Mouse (Mus musculus) brain, embryonic 14.5 days (tissue): ENCODE results near the gene Alpk1. TPM values are rescaled to one million over a fixed set of nuclear protein-coding genes. Genes with fewer than 3 reads are reported as not detected.

Source experiments
- DNase-seq: peaks from one replicate; pipeline ENCODE4 v3.0.0-alpha.2; 2011; ENCODE audit warnings: low read depth
- CTCF ChIP-seq: fragments of 200-500 bp; IDR thresholded peaks from 2 replicates; pipeline ENCODE4 v1.5.1; 2012; ENCODE audit warnings: inconsistent platforms, mild to moderate bottlenecking, moderate library complexity, borderline replicate concordance; ENCODE audit not compliant: insufficient read depth, insufficient read length; ENCODE audit errors: extremely low read depth
- POLR2A ChIP-seq: fragments of 200-500 bp; IDR thresholded peaks from 2 replicates; pipeline ENCODE4 v1.6.1; 2012; ENCODE audit warnings: mild to moderate bottlenecking, inconsistent platforms, borderline replicate concordance; ENCODE audit not compliant: poor library complexity, insufficient read depth, insufficient read length, severe bottlenecking; ENCODE audit errors: extremely low read depth
- polyA plus RNA-seq: library from polyadenylated mRNA; depleted of rRNA; stranded (reverse); fragments of >200 nt; gene quantifications from 2 replicates; pipeline ENCODE4 v1.2.3, GENCODE M21; 2012

The Alpk1 gene
- polyA plus RNA-seq, 1 experiment = 2.2 TPM

GRCm38 (mm10) chr3:127756458-127756857, 23.9 kb downstream of the Alpk1 start:
- DNase-seq = no peak
- TF ChIP-seq POLR2A (no peak), CTCF (no peak)

- DNase-seq = peak; percentile 93
- no peak for TF ChIP-seq CTCF
- no peak for TF ChIP-seq POLR2A
These were observed 30.3 kb downstream of the Alpk1 start for GRCm38 (mm10) chr3:127749981-127750562.

- TF ChIP-seq CTCF = no peak
- no peak for TF ChIP-seq POLR2A
- peak; percentile 94 for DNase-seq
These were observed 31.1 kb downstream of the Alpk1 start for GRCm38 (mm10) chr3:127749266-127749665.

GRCm38 (mm10) chr3:127748644-127749043, 31.7 kb downstream of the Alpk1 start:
- DNase-seq = peak; percentile 63

GRCm38 (mm10) chr3:127745911-127746640, 34.3 kb downstream of the Alpk1 start:
- DNase-seq = peak; percentile 91
- TF ChIP-seq POLR2A (no peak), CTCF (no peak)

More at GRCm38 (mm10) chr3:127748644-127749043, 31.7 kb downstream of the Alpk1 start:
- TF ChIP-seq CTCF (no peak), POLR2A (no peak)

GRCm38 (mm10) chr3:127745504-127745903, 34.8 kb downstream of the Alpk1 start:
- no peak for DNase-seq
- TF ChIP-seq CTCF = no peak
- no peak for TF ChIP-seq POLR2A

- DNase-seq = no peak
- TF ChIP-seq POLR2A = no peak
- TF ChIP-seq CTCF = no peak
These were observed 36.5 kb downstream of the Alpk1 start for GRCm38 (mm10) chr3:127743614-127744365.

GRCm38 (mm10) chr3:127741473-127741872, 38.9 kb downstream of the Alpk1 start:
- no peak for DNase-seq
- peak; percentile 46; the same call in 1 of the 2 replicates for TF ChIP-seq CTCF
- TF ChIP-seq POLR2A = no peak

GRCm38 (mm10) chr3:127737876-127738275, 42.5 kb downstream of the Alpk1 start:
- TF ChIP-seq POLR2A (no peak), CTCF (no peak)
- no peak for DNase-seq

- peak; percentile 36 for DNase-seq
- TF ChIP-seq CTCF (no peak), POLR2A (no peak)
These were observed 44.9 kb downstream of the Alpk1 start for GRCm38 (mm10) chr3:127735395-127735794.

GRCm38 (mm10) chr3:127729513-127730137, 50.7 kb downstream of the Alpk1 start:
- DNase-seq = peak; percentile 52
- TF ChIP-seq CTCF = no peak
- TF ChIP-seq POLR2A = no peak

- TF ChIP-seq CTCF (no peak), POLR2A (no peak)
- DNase-seq = peak; percentile 65
These were observed 51.3 kb downstream of the Alpk1 start for GRCm38 (mm10) chr3:127728851-127729512.
